Mouse (Mus musculus) hindbrain, embryonic 12.5 days (tissue): ENCODE results near the gene Gsdme. TPM values are rescaled to one million over a fixed set of nuclear protein-coding genes. Genes with fewer than 3 reads are reported as not detected.

Source experiments
- ATAC-seq: fragments of 200-750 bp; cut with Nextera tagmentation; 2 replicates; pipeline ENCODE4 v1.8.0; 2017; ENCODE audit warnings: moderate TSS enrichment; ENCODE audit not compliant: low FRiP score
- H3K27ac ChIP-seq: fragments of 300-500 bp; sonication (generic); 2 replicates; pipeline ENCODE4 v1.5.1; 2016; ENCODE audit warnings: mild to moderate bottlenecking
- H3K27me3 ChIP-seq: fragments of 300-500 bp; sonication (generic); 2 replicates; pipeline ENCODE4 v1.6.1; 2016; ENCODE audit warnings: mild to moderate bottlenecking
- H3K36me3 ChIP-seq: fragments of 300-500 bp; sonication (generic); 2 replicates; pipeline ENCODE4 v1.6.1; 2016; ENCODE audit warnings: mild to moderate bottlenecking
- H3K4me1 ChIP-seq: fragments of 300-500 bp; sonication (generic); 2 replicates; pipeline ENCODE4 v1.6.1; 2016
- H3K4me2 ChIP-seq: fragments of 300-500 bp; sonication (generic); replicated peaks from 2 replicates; pipeline ENCODE4 v1.6.1; 2016; ENCODE audit warnings: mild to moderate bottlenecking
- H3K4me3 ChIP-seq: fragments of 300-500 bp; sonication (generic); 2 replicates; pipeline ENCODE4 v1.5.1; 2016; ENCODE audit warnings: mild to moderate bottlenecking
- H3K9ac ChIP-seq: fragments of 300-500 bp; sonication (generic); 2 replicates; pipeline ENCODE4 v1.6.1; 2016; ENCODE audit warnings: mild to moderate bottlenecking, moderate library complexity
- H3K9me3 ChIP-seq: fragments of 300-500 bp; sonication (generic); replicated peaks from 2 replicates; pipeline ENCODE4 v1.6.1; 2016; ENCODE audit warnings: mild to moderate bottlenecking
- WGBS: fragments of 180-500 bp; shearing (Covaris S2); methylation state at CpG from one replicate; pipeline ENCODE4 v1.1.7; 2016; 5-methylcytosine and 5-hydroxymethylcytosine counted together
- polyA plus RNA-seq: library from polyadenylated mRNA; unstranded; fragments of >200 nt; fragmentation: Nextera tagmentation; extraction: Ambion mirVana; gene quantifications from 2 replicates; pipeline ENCODE4 v1.2.1, GENCODE M21; 2016

Gene Gsdme
- polyA plus RNA-seq, 1 experiment from 2014 or later, result 50.9 TPM

GRCm38 (mm10) chr6:50240437-50240836, 23.2 kb downstream of the Gsdme start:
- no peaks in the 10 kb centered on the region for H3K9me3 ChIP-seq
- no peak overlapping the region for H3K4me3 ChIP-seq
- H3K4me2 ChIP-seq, result no peak overlapping the region
- no peak overlapping the region for H3K9ac ChIP-seq
- no peaks in the 10 kb centered on the region for H3K27me3 ChIP-seq
- WGBS, result 73% methylated on average over 5 of the region's 5 CpGs
- H3K36me3 ChIP-seq, result no peaks in the 10 kb centered on the region
- no peaks in the 10 kb centered on the region for H3K4me1 ChIP-seq
- no peak for ATAC-seq
- no peak overlapping the region for H3K27ac ChIP-seq

GRCm38 (mm10) chr6:50239902-50240301, 23.8 kb downstream of the Gsdme start:
- no peaks in the 10 kb centered on the region for H3K36me3 ChIP-seq
- no peaks in the 10 kb centered on the region for H3K4me1 ChIP-seq
- no peak overlapping the region for H3K4me3 ChIP-seq
- no peak for ATAC-seq
- H3K9ac ChIP-seq, result no peak overlapping the region
- H3K9me3 ChIP-seq, result no peaks in the 10 kb centered on the region
- no peak overlapping the region for H3K4me2 ChIP-seq
- no peak overlapping the region for H3K27ac ChIP-seq
- no peaks in the 10 kb centered on the region for H3K27me3 ChIP-seq
- 96% methylated on average over 2 of the region's 2 CpGs for WGBS

GRCm38 (mm10) chr6:50237963-50238362, 25.7 kb downstream of the Gsdme start:
- no peaks in the 10 kb centered on the region for H3K36me3 ChIP-seq
- H3K4me3 ChIP-seq, result no peak overlapping the region
- H3K9ac ChIP-seq, result no peak overlapping the region
- 74% methylated on average over 2 of the region's 2 CpGs for WGBS
- no peak overlapping the region for H3K27ac ChIP-seq
- no peaks in the 10 kb centered on the region for H3K4me1 ChIP-seq
- H3K9me3 ChIP-seq, result no peaks in the 10 kb centered on the region
- no peak overlapping the region for H3K4me2 ChIP-seq
- no peaks in the 10 kb centered on the region for H3K27me3 ChIP-seq
- no peak for ATAC-seq

- H3K27me3 ChIP-seq, result no peaks in the 10 kb centered on the region
- WGBS, result 53% methylated on average over 1 of the region's 1 CpGs
- no peak for ATAC-seq
Measured at GRCm38 (mm10) chr6:50232984-50233383, 30.7 kb downstream of the Gsdme start.

GRCm38 (mm10) chr6:50231288-50231687, 32.4 kb downstream of the Gsdme start:
- H3K4me2 ChIP-seq, result no peak overlapping the region

More at GRCm38 (mm10) chr6:50232984-50233383, 30.7 kb downstream of the Gsdme start:
- Histone ChIP-seq H3K4me2 (no peak overlapping the region), H3K4me3 (no peak overlapping the region), H3K36me3 (no peaks in the 10 kb centered on the region), H3K4me1 (no peaks in the 10 kb centered on the region), H3K9me3 (no peaks in the 10 kb centered on the region), H3K27ac (no peak overlapping the region), H3K9ac (no peak overlapping the region)

GRCm38 (mm10) chr6:50228180-50228579, 35.5 kb downstream of the Gsdme start:
- Histone ChIP-seq H3K4me2 (no peak overlapping the region), H3K9me3 (no peaks in the 10 kb centered on the region), H3K27me3 (no peaks in the 10 kb centered on the region), H3K4me1 (no peaks in the 10 kb centered on the region), H3K36me3 (0 out of 2 replicates have a peak, but pooled peaks cover 4% of the 10 kb centered on the region), H3K9ac (no peak overlapping the region), H3K4me3 (no peak overlapping the region), H3K27ac (no peak overlapping the region)
- 80% methylated on average over 5 of the region's 5 CpGs for WGBS
- ATAC-seq, result no peak

More at GRCm38 (mm10) chr6:50231288-50231687, 32.4 kb downstream of the Gsdme start:
- H3K9ac ChIP-seq, result no peak overlapping the region
- no peak overlapping the region for H3K27ac ChIP-seq
- 94% methylated on average over 5 of the region's 5 CpGs for WGBS
- no peaks in the 10 kb centered on the region for H3K9me3 ChIP-seq
- 0 out of 2 replicates have a peak, but pooled peaks cover 4% of the 10 kb centered on the region for H3K36me3 ChIP-seq
- ATAC-seq, result no peak
- H3K4me1 ChIP-seq, result no peaks in the 10 kb centered on the region
- no peaks in the 10 kb centered on the region for H3K27me3 ChIP-seq
- no peak overlapping the region for H3K4me3 ChIP-seq

- H3K9ac ChIP-seq, result no peak overlapping the region
- WGBS, result 85% methylated on average over 5 of the region's 5 CpGs
Measured at GRCm38 (mm10) chr6:50225232-50225631, 38.4 kb downstream of the Gsdme start.

GRCm38 (mm10) chr6:50223606-50224005, 40.1 kb downstream of the Gsdme start:
- no peaks in the 10 kb centered on the region for H3K27me3 ChIP-seq
- no peaks in the 10 kb centered on the region for H3K4me1 ChIP-seq
- H3K27ac ChIP-seq, result no peak overlapping the region
- H3K4me3 ChIP-seq, result no peak overlapping the region
- no peak overlapping the region for H3K9ac ChIP-seq
- 92% methylated on average over 4 of the region's 4 CpGs for WGBS
- no peaks in the 10 kb centered on the region for H3K9me3 ChIP-seq
- H3K4me2 ChIP-seq, result no peak overlapping the region
- no peak for ATAC-seq
- H3K36me3 ChIP-seq, result 0 out of 2 replicates have a peak, but pooled peaks cover 4% of the 10 kb centered on the region

More at GRCm38 (mm10) chr6:50225232-50225631, 38.4 kb downstream of the Gsdme start:
- H3K27ac ChIP-seq, result no peak overlapping the region
- no peak overlapping the region for H3K4me3 ChIP-seq
- no peak for ATAC-seq
- H3K9me3 ChIP-seq, result no peaks in the 10 kb centered on the region
- no peaks in the 10 kb centered on the region for H3K27me3 ChIP-seq
- no peaks in the 10 kb centered on the region for H3K4me1 ChIP-seq
- no peak overlapping the region for H3K4me2 ChIP-seq
- 0 out of 2 replicates have a peak, but pooled peaks cover 4% of the 10 kb centered on the region for H3K36me3 ChIP-seq

GRCm38 (mm10) chr6:50222986-50223385, 40.7 kb downstream of the Gsdme start:
- Histone ChIP-seq H3K36me3 (0 out of 2 replicates have a peak, but pooled peaks cover 4% of the 10 kb centered on the region), H3K27me3 (no peaks in the 10 kb centered on the region), H3K4me2 (no peak overlapping the region), H3K9me3 (no peaks in the 10 kb centered on the region), H3K9ac (no peak overlapping the region), H3K4me1 (no peaks in the 10 kb centered on the region), H3K27ac (no peak overlapping the region), H3K4me3 (no peak overlapping the region)
- 75% methylated on average over 5 of the region's 5 CpGs for WGBS
- ATAC-seq, result no peak

GRCm38 (mm10) chr6:50222351-50222750, 41.3 kb downstream of the Gsdme start:
- 72% methylated on average over 5 of the region's 5 CpGs for WGBS
- no peak for ATAC-seq
- Histone ChIP-seq H3K9ac (no peak overlapping the region), H3K27me3 (no peaks in the 10 kb centered on the region), H3K4me2 (no peak overlapping the region), H3K27ac (no peak overlapping the region), H3K4me1 (no peaks in the 10 kb centered on the region), H3K9me3 (no peaks in the 10 kb centered on the region), H3K36me3 (0 out of 2 replicates have a peak, but pooled peaks cover 4% of the 10 kb centered on the region), H3K4me3 (no peak overlapping the region)

GRCm38 (mm10) chr6:50220863-50221262, 42.8 kb downstream of the Gsdme start:
- Histone ChIP-seq H3K27me3 (no peaks in the 10 kb centered on the region), H3K9ac (no peak overlapping the region), H3K9me3 (no peaks in the 10 kb centered on the region), H3K4me3 (no peak overlapping the region), H3K4me1 (no peaks in the 10 kb centered on the region), H3K4me2 (no peak overlapping the region), H3K36me3 (no peaks in the 10 kb centered on the region), H3K27ac (no peak overlapping the region)
- ATAC-seq, result no peak
- WGBS, result 51% methylated on average over 6 of the region's 6 CpGs

GRCm38 (mm10) chr6:50219066-50219465, 44.6 kb downstream of the Gsdme start:
- Histone ChIP-seq H3K9ac (no peak overlapping the region), H3K36me3 (0 out of 2 replicates have a peak, but pooled peaks cover 9% of the 10 kb centered on the region), H3K9me3 (no peaks in the 10 kb centered on the region), H3K4me1 (no peaks in the 10 kb centered on the region), H3K4me3 (no peak overlapping the region), H3K27me3 (no peaks in the 10 kb centered on the region), H3K27ac (no peak overlapping the region), H3K4me2 (no peak overlapping the region)
- WGBS, result 92% methylated on average over 6 of the region's 6 CpGs
- ATAC-seq, result no peak

GRCm38 (mm10) chr6:50218628-50219027, 45.0 kb downstream of the Gsdme start:
- Histone ChIP-seq H3K4me2 (no peak overlapping the region), H3K4me3 (no peak overlapping the region), H3K27me3 (no peaks in the 10 kb centered on the region), H3K27ac (no peak overlapping the region), H3K9ac (no peak overlapping the region), H3K9me3 (no peaks in the 10 kb centered on the region), H3K4me1 (no peaks in the 10 kb centered on the region), H3K36me3 (0 out of 2 replicates have a peak, but pooled peaks cover 9% of the 10 kb centered on the region)
- no peak for ATAC-seq
- 68% methylated on average over 3 of the region's 3 CpGs for WGBS
